Mouse (Mus musculus): Measurements from ENCODE around the gene A830005F24Rik.

DNA sequence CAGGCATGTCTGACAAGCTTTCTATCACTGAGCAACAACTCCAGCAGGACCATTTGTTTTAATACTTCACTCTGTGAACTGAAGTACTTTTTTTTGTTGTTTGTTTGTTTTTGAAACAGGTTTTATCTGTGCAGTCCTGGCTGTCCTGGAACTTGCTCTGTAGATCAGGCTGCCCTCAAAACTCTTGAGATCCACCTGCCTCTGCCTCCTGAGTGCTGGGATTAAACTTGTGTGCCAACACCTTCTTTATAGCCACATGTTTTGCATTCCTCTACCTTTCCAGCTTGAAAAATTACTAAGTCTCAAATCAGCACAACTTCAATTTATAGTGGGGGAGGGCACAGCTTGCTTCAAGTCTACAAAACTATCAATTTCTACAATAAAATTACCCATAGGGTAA lies 31.0 kb downstream of the A830005F24Rik start:
- no peak for TF ChIP-seq TAL1 (IDR thresholded peaks at IDR 0.05; ENCODE audit: low read length)
- no peak for TF ChIP-seq GATA1 (IDR thresholded peaks at IDR 0.05; ENCODE audit: low read length)
